Mouse (Mus musculus) Patski (cell line): ENCODE results near the gene Gen1. TPM values are rescaled to one million over a fixed set of nuclear protein-coding genes. Genes with fewer than 3 reads are reported as not detected.

ENCODE experiments used
- ATAC-seq: fragments of 100-300 bp; one replicate; pipeline ENCODE4 v1.8.0; 2021
- CTCF ChIA-PET: fragments of 350-600 bp; sonication (Branson Sonifier 250); formaldehyde crosslinking; loops from one replicate; lab custom pipeline; 2022; ENCODE audit warnings: inconsistent platforms; lab: Charles Lee
- POLR2A ChIA-PET: fragments of 350-600 bp; sonication (Branson Sonifier 250); formaldehyde crosslinking; loops from one replicate; lab custom pipeline; 2022; ENCODE audit warnings: antibody characterized with exemption, inconsistent platforms; lab: Charles Lee
- DNase-seq: peaks from one replicate; pipeline ENCODE4 v3.0.0-alpha.2; 2011; ENCODE audit warnings: low read depth, low spot score
- H3K27me3 ChIP-seq: fragments of 371-371 bp; one replicate; pipeline ENCODE4 v1.5.1; 2021
- CTCF ChIP-seq: fragments of 100-300 bp; IDR thresholded peaks from one replicate; pipeline ENCODE4 v1.5.1; 2021
- in situ Hi-C: fragments of 300-500 bp; cut with MboI; formaldehyde crosslinking; loops from 3 replicates; pipeline ENCODE4 v1.11.1; 2018; ENCODE audit warnings: low pct_unique_long_range_greater_than_20kb, mixed read lengths
- polyA plus RNA-seq: library from polyadenylated mRNA; unstranded; gene quantifications from one replicate; pipeline ENCODE4 v1.2.3, GENCODE M21; 2021

Gen1 gene
- polyA plus RNA-seq, 1 experiment from 2014 or later: 4.4 TPM

DNA sequence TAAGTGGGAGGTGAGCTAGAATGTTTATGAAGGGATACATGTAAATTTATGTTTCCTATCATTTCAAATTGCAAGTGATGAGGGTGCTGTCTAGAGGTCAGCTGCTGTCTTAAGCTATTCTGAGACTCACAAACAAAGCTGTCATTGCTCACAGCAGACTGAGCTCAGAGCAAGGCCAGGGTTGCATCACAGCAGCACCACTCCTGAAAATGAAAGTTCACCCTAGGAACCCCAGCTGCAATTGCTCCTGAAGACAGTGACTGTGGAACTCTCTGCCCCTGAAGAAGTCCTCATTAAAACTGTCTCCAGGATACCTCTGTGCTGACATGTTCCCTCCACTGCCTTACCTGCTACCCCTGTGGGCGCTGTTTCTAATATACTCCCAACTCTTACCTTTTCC is 70.6 kb downstream of the Gen1 start:
- in situ Hi-C loops: no loop called here
- ChIA-PET CTCF (interaction anchor here (1.3 to 1.9 kb wide), 6 partner anchors 9 to 143 kb away, joined by 3 to 6 read pairs (median 4); no protein-coding TSS in a partner anchor), POLR2A (no interaction called here)
- TF ChIP-seq CTCF: no peak
- ATAC-seq: no peak
- no peak for DNase-seq
- no peaks in the 10 kb centered on the region for H3K27me3 ChIP-seq

Other genes with a start within 250 kb of the Gen1 start
- not detected for gene Kcns3, start 114.7 kb downstream of the Gen1 start, polyA plus RNA-seq
- not detected for gene Msgn1, start 56.8 kb downstream of the Gen1 start, polyA plus RNA-seq
- gene Smc6, start 85 bp upstream of the Gen1 start, polyA plus RNA-seq: 59.8 TPM
- gene Vsnl1, start 170.8 kb upstream of the Gen1 start, polyA plus RNA-seq: not detected
- gene Rad51ap2, start 190.3 kb upstream of the Gen1 start, polyA plus RNA-seq: not detected